Mouse (Mus musculus): ENCODE measurements around the gene Olfr62. TPM values are rescaled to one million over a fixed set of nuclear protein-coding genes. Genes with fewer than 3 reads are reported as not detected.

Gene Olfr62
- not detected in 2 replicates for polyA plus RNA-seq (2014; fragmentation: Nextera tagmentation; extraction: Ambion mirVana)

DNA sequence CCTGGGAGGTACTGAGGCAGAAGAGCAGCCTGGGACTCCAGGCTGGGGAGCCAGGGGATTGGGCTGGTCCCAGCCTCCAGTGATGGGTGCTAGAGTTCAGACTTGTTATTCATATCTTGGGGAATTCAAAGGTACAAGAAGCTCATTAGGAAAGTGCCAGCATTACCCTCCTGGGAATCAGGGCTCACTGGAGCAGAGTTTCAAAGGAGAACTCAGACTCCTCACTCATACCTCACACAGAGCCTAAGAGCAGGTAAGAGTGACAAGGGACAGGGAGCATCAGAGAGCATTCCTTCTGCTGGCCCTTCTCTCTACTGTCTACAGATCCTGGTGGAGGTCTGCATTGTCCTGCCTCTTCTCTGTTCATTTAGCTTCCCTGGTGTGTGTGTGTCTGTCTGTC lies at the start of gene Olfr62:
Gene Olfr62 (plus strand): TSS at position 301 of the 400 bp plus-strand sequence.
- no peaks in the 10 kb centered on the region for H3K36me3 ChIP-seq (ENCODE audit: control insufficient read depth, insufficient read depth, low read length)
- H3K4me2 ChIP-seq (ENCODE audit: low read depth) = no peak within 1 kb of the TSS
- no peaks in the 10 kb centered on the region for H3K9me3 ChIP-seq (ENCODE audit: control insufficient read depth, low read length)
- H3K9ac ChIP-seq (ENCODE audit: low read length) = no peak within 1 kb of the TSS
- H3K27ac ChIP-seq (ENCODE audit: low read depth, low read length) = no peak within 1 kb of the TSS
- no peaks in the 10 kb centered on the region for H3K4me1 ChIP-seq (ENCODE audit: control insufficient read depth, insufficient read depth, low read length)
- no peaks in the 10 kb centered on the region for H3K27me3 ChIP-seq (ENCODE audit: control insufficient read depth, insufficient read depth, low read length)
- no peak within 1 kb of the TSS for H3K4me3 ChIP-seq (ENCODE audit: low read depth, low read length)
- ATAC-seq (ENCODE audit: insufficient read depth, low FRiP score, low TSS enrichment) (no peak), DNase-seq (ENCODE audit: low spot score) (no peak)

DNA sequence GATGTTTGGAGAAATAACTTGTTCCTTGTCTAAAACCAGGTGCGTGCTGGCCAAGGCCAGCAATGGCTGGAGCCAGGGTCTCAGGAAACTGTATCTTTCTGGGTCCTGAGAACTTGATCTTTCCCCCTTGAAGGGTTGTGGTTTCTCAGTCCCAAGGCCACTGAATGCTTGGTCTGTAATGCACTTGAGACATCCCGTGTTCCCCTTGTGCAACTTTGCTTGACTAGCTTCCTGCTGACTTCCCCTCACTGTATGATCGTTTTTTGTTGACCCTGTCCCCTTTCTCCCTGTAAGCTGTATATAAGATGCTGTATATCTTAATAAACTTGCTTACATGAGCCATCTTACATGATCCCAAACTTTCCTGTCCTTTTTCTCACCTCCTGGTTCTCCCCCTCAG lies 48.9 kb upstream of the Olfr62 start:
- no peak overlapping the region for H3K27ac ChIP-seq (ENCODE audit: low read depth, low read length)
- DNase-seq (ENCODE audit: low spot score) (no peak), ATAC-seq (ENCODE audit: insufficient read depth, low FRiP score, low TSS enrichment) (no peak)
- no peaks in the 10 kb centered on the region for H3K4me1 ChIP-seq (ENCODE audit: control insufficient read depth, insufficient read depth, low read length)
- no peak overlapping the region for H3K4me2 ChIP-seq (ENCODE audit: low read depth)
- H3K36me3 ChIP-seq (ENCODE audit: control insufficient read depth, insufficient read depth, low read length) = no peaks in the 10 kb centered on the region
- WGBS = 71% methylated on average over 3 of the region's 3 CpGs
- no peak overlapping the region for H3K4me3 ChIP-seq (ENCODE audit: low read depth, low read length)
- no peaks in the 10 kb centered on the region for H3K27me3 ChIP-seq (ENCODE audit: control insufficient read depth, insufficient read depth, low read length)
- H3K9ac ChIP-seq (ENCODE audit: low read length) = no peak overlapping the region
- no peaks in the 10 kb centered on the region for H3K9me3 ChIP-seq (ENCODE audit: control insufficient read depth, low read length)

DNA sequence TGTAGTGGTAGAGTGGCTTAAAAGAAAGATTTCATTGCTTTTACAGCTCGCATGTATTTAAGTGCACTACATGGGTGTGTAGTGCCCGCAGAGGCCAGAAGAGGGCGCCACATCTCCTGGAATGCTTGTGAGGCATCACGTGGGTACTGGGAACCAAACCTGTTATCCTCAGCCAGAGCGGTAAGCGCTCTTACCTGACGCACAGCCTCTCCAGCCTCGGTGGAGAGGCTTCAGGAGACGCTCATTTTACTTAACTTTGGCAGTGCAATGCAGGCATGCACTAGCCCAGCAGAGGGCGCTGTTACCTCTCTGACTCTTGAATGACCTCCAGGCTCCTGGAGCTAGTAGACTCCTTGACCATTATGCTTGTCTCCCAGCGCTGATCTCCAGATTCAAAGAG lies 46.1 kb upstream of the Olfr62 start:
- Histone ChIP-seq H3K4me2 (ENCODE audit: low read depth) (no peak overlapping the region), H3K9ac (ENCODE audit: low read length) (no peak overlapping the region), H3K27me3 (ENCODE audit: control insufficient read depth, insufficient read depth, low read length) (no peaks in the 10 kb centered on the region), H3K4me3 (ENCODE audit: low read depth, low read length) (no peak overlapping the region), H3K4me1 (ENCODE audit: control insufficient read depth, insufficient read depth, low read length) (no peaks in the 10 kb centered on the region), H3K27ac (ENCODE audit: low read depth, low read length) (no peak overlapping the region), H3K9me3 (ENCODE audit: control insufficient read depth, low read length) (no peaks in the 10 kb centered on the region), H3K36me3 (ENCODE audit: control insufficient read depth, insufficient read depth, low read length) (no peaks in the 10 kb centered on the region)
- DNase-seq (ENCODE audit: low spot score) = peak; percentile 48
- WGBS = 26% methylated on average over 11 of the region's 11 CpGs
- ATAC-seq (ENCODE audit: insufficient read depth, low FRiP score, low TSS enrichment) = no peak

DNA sequence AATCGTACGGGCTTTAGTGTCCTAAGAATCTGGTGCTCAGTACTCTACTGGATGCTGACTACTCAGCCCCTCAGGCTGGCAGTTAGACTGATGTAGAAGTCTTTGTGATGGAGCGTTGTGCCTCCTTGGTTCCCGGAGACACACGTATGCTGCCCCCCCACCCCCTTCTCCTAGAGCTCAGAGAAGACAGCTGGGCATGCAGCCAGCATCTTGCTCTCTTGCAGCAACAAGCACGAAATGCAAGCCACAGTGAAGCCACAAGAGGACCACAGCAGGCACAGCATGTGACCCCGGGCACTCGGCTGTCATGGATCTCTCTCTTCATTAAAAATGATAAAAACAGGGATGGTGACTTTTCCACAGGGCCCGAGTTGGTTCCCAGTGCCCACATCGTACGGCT lies 43.3 kb upstream of the Olfr62 start:
- 88% methylated on average over 11 of the region's 11 CpGs for WGBS
- Histone ChIP-seq H3K9me3 (ENCODE audit: control insufficient read depth, low read length) (no peaks in the 10 kb centered on the region), H3K27me3 (ENCODE audit: control insufficient read depth, insufficient read depth, low read length) (no peaks in the 10 kb centered on the region), H3K4me3 (ENCODE audit: low read depth, low read length) (no peak overlapping the region), H3K27ac (ENCODE audit: low read depth, low read length) (no peak overlapping the region), H3K4me1 (ENCODE audit: control insufficient read depth, insufficient read depth, low read length) (no peaks in the 10 kb centered on the region), H3K4me2 (ENCODE audit: low read depth) (no peak overlapping the region), H3K36me3 (ENCODE audit: control insufficient read depth, insufficient read depth, low read length) (no peaks in the 10 kb centered on the region), H3K9ac (ENCODE audit: low read length) (no peak overlapping the region)
- DNase-seq (ENCODE audit: low spot score) (no peak), ATAC-seq (ENCODE audit: insufficient read depth, low FRiP score, low TSS enrichment) (no peak)

DNA sequence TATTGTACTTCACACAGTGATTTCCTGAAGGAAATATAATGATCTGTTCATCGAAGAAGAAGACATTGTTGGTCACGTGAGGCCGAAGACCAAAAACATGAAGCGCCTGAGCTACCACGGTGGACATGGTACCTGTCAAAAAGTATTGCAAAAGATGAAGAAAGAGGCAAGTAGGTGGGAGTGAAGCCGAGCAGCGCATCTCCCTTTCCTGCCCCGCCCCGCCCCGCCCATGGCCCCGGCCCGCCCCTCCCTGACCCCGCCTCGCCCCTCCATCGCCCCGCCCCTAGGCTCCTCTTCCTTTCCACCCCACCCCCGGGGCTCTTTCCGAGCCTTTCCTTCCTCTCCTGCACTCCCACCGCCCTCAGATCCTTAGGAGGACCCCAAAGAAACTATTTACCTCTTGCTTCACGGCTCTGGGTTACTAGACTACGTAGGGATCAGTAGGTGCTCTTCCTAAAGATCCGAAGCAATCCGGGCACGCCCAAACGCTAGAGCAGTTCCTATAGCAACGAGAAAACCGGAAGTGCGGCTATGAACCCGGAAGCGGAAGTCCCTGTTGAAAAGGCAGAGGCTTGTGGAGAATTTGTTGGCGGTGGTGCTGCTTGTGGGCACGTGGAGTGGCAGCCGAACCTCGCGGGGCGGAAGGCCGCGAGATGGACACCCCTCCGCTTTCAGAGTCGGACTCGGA lies 38.3 kb upstream of the Olfr62 start, which contains the start of the genes Cfap57 and Ebna1bp2:
Gene Cfap57 (minus strand): TSS at position 499 of the 688 bp plus-strand sequence.
Gene Ebna1bp2 (plus strand): TSS at position 521 of the 688 bp plus-strand sequence.
- H3K36me3 ChIP-seq (ENCODE audit: control insufficient read depth, insufficient read depth, low read length) = peaks cover 5% of the 10 kb centered on the region; the same call in 1 of the 2 replicates
- peak within 1 kb of the TSS; percentile 93 for H3K4me2 ChIP-seq (ENCODE audit: low read depth)
- peak; percentile 93 for DNase-seq (ENCODE audit: low spot score)
- H3K4me1 ChIP-seq (ENCODE audit: control insufficient read depth, insufficient read depth, low read length) = peaks cover 9% of the 10 kb centered on the region
- no peaks in the 10 kb centered on the region for H3K27me3 ChIP-seq (ENCODE audit: control insufficient read depth, insufficient read depth, low read length)
- no peaks in the 10 kb centered on the region for H3K9me3 ChIP-seq (ENCODE audit: control insufficient read depth, low read length)
- peak within 1 kb of the TSS; percentile 78 for H3K4me3 ChIP-seq (ENCODE audit: low read depth, low read length)
- H3K27ac ChIP-seq (ENCODE audit: low read depth, low read length) = no peak within 1 kb of the TSS
- 1% methylated on average over 35 of the region's 41 CpGs for WGBS
- peak; percentile 93 for ATAC-seq (ENCODE audit: insufficient read depth, low FRiP score, low TSS enrichment)
- peak within 1 kb of the TSS; percentile 53 for H3K9ac ChIP-seq (ENCODE audit: low read length)

DNA sequence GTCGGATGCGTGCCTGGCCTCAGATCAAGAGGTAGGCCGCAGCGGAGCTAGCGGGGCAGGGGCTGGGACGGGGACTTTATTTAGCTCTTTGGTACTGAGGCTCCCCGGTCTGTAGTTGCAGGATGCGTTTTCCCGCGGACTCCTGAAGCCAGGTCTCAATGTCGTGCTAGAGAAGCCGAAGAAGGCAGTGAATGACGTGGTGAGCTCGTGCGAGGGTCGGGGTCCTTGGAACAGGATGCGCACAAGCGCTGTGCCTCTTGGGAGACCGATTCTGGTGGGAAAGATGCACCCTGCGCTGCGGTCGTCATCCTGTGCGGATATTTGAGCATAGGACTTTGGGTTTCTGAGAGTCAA lies 37.8 kb upstream of the Olfr62 start:
- no peak for DNase-seq (ENCODE audit: low spot score)
- H3K4me1 ChIP-seq (ENCODE audit: control insufficient read depth, insufficient read depth, low read length) = peaks cover 9% of the 10 kb centered on the region
- H3K9ac ChIP-seq (ENCODE audit: low read length) = peak overlapping the region; percentile 53
- H3K4me2 ChIP-seq (ENCODE audit: low read depth) = peak overlapping the region; percentile 93
- peak overlapping the region; percentile 78 for H3K4me3 ChIP-seq (ENCODE audit: low read depth, low read length)
- H3K9me3 ChIP-seq (ENCODE audit: control insufficient read depth, low read length) = no peaks in the 10 kb centered on the region
- ATAC-seq (ENCODE audit: insufficient read depth, low FRiP score, low TSS enrichment) = no peak; the same call in 1 of the 2 replicates
- no peak overlapping the region for H3K27ac ChIP-seq (ENCODE audit: low read depth, low read length)
- peaks cover 5% of the 10 kb centered on the region; the same call in 1 of the 2 replicates for H3K36me3 ChIP-seq (ENCODE audit: control insufficient read depth, insufficient read depth, low read length)
- under 1% methylated on average over 23 of the region's 23 CpGs for WGBS
- H3K27me3 ChIP-seq (ENCODE audit: control insufficient read depth, insufficient read depth, low read length) = no peaks in the 10 kb centered on the region

DNA sequence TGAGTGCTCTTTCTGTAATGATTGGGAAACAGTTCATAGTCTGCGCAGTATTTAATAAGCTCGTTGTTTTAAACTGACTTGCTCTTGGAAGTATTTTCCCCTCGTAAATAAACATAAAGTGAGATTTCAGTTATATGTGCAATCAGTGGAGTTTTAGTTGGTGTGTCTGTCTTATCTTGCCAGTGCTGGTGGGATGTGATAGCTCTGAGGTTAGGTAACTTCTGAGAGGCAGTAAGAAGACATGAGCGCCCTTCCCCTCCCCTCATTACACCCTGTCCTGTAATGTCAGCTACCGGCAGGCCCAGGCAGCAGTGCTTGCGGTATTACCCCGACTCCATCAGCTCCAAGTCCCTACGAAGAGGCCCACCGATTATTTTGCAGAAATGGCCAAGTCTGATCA lies 37.0 kb upstream of the Olfr62 start:
- Histone ChIP-seq H3K4me2 (ENCODE audit: low read depth) (peak overlapping the region; percentile 93), H3K9ac (ENCODE audit: low read length) (no peak overlapping the region), H3K27ac (ENCODE audit: low read depth, low read length) (no peak overlapping the region), H3K36me3 (ENCODE audit: control insufficient read depth, insufficient read depth, low read length) (peaks cover 5% of the 10 kb centered on the region; the same call in 1 of the 2 replicates), H3K4me1 (ENCODE audit: control insufficient read depth, insufficient read depth, low read length) (peaks cover 9% of the 10 kb centered on the region), H3K27me3 (ENCODE audit: control insufficient read depth, insufficient read depth, low read length) (no peaks in the 10 kb centered on the region), H3K9me3 (ENCODE audit: control insufficient read depth, low read length) (no peaks in the 10 kb centered on the region), H3K4me3 (ENCODE audit: low read depth, low read length) (peak overlapping the region; percentile 78)
- ATAC-seq (ENCODE audit: insufficient read depth, low FRiP score, low TSS enrichment) (no peak), DNase-seq (ENCODE audit: low spot score) (no peak)
- WGBS = 88% methylated on average over 9 of the region's 9 CpGs

DNA sequence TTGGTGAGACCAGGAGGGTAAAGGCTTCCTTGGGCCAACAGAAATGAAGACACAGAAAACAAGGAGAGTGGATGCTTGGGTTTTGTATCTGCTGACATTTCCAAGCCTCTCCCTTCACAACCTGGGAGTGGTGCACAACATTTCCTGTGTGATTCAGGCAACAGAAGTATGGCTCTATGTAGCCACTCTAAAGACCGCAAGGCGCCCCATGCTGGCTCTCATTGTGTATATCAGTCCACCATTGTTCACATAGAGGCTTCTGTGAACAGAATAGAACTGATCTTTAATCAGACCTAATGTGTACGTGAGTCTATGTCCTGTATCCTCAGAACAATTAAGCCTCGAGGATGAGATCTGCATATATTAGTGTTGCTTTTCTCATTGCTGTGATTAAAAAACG lies 28.5 kb upstream of the Olfr62 start:
- H3K36me3 ChIP-seq (ENCODE audit: control insufficient read depth, insufficient read depth, low read length) = peaks cover 4% of the 10 kb centered on the region; the same call in 1 of the 2 replicates
- ATAC-seq (ENCODE audit: insufficient read depth, low FRiP score, low TSS enrichment) = no peak
- H3K27ac ChIP-seq (ENCODE audit: low read depth, low read length) = no peak overlapping the region
- DNase-seq (ENCODE audit: low spot score) = peak; percentile 4
- WGBS = 87% methylated on average over 5 of the region's 5 CpGs
- no peaks in the 10 kb centered on the region for H3K9me3 ChIP-seq (ENCODE audit: control insufficient read depth, low read length)
- no peaks in the 10 kb centered on the region for H3K4me1 ChIP-seq (ENCODE audit: control insufficient read depth, insufficient read depth, low read length)
- no peak overlapping the region for H3K9ac ChIP-seq (ENCODE audit: low read length)
- H3K4me2 ChIP-seq (ENCODE audit: low read depth) = no peak overlapping the region
- no peak overlapping the region for H3K4me3 ChIP-seq (ENCODE audit: low read depth, low read length)
- no peaks in the 10 kb centered on the region for H3K27me3 ChIP-seq (ENCODE audit: control insufficient read depth, insufficient read depth, low read length)
